Comparison of ENCODE assay signal across 8 mouse cellular contexts in genomic region chr11:103411981-103412949, GRCm38 (mm10). TPM values are rescaled to one million over a fixed set of nuclear protein-coding genes. Genes with fewer than 3 reads are reported as not detected.
A peak's percentile ranks its signal among the peaks of the same experiment; 100 is the strongest.
DNase-seq lines count a peak whose midpoint lies in the region; ATAC-seq and TF ChIP-seq lines count a peak whose summit lies in the region.

TSS of gene Plekhm1 (minus strand) at chr11:103412687.

- peak within 1 kb of the TSS; percentile 90 for H3K9ac ChIP-seq in MEL (ENCODE audit: control insufficient read depth, low read depth, low read length, poor library complexity, severe bottlenecking)
- H3K9ac ChIP-seq in forebrain, postnatal 0 days, result peak within 1 kb of the TSS; percentile 69
- H3K9ac ChIP-seq in lung, embryonic 15.5 days, result peak within 1 kb of the TSS; percentile 85

- peak within 1 kb of the TSS; percentile 82 to 96 for H3K4me3 ChIP-seq in MEL (ENCODE audit: control insufficient read depth in 1 of 2, insufficient read depth in 1 of 2, low read depth in 2 of 2, low read length in 2 of 2)
- H3K4me3 ChIP-seq in cerebellum, adult 2 months (replicated peaks; ENCODE audit: insufficient read depth, low read depth, low read length), result peak within 1 kb of the TSS; percentile 89
- peak within 1 kb of the TSS; percentile 80 for H3K4me3 ChIP-seq in forebrain, postnatal 0 days (ENCODE audit: low read depth, low read length)
- peak within 1 kb of the TSS; percentile 97 for H3K4me3 ChIP-seq in lung, embryonic 15.5 days

- H3K79me2 ChIP-seq in MEL (ENCODE audit: control insufficient read depth, insufficient read depth, low read length, poor library complexity), result peaks cover 21% of the 10 kb centered on the region

- DNase-seq in MEL (ENCODE audit: low read depth, low spot score), result peak; percentile 98
- peak; percentile 96 to 97 for DNase-seq in cerebellum, adult 2 months
- peak; percentile 96 for DNase-seq in forebrain, postnatal 0 days
- DNase-seq in heart, postnatal 4 days, result peak; percentile 96
- peak; percentile 91 to 95 for DNase-seq in layer of hippocampus, adult 8-10 months (ENCODE audit: low spot score in 2 of 2)
- peak; percentile 89 for DNase-seq in ovary, adult 18-20 months (ENCODE audit: low spot score)
- DNase-seq in thymus, postnatal 0 days (ENCODE audit: low spot score), result peak; percentile 97

- no peak for TF ChIP-seq CTCF in MEL (IDR thresholded peaks at IDR 0.05 in 2 of 3, conservative IDR thresholded peaks at IDR 0.05 in 1 of 3; ENCODE audit: control insufficient read depth in 1 of 3, insufficient read depth in 1 of 3, low read depth in 2 of 3, low read length in 3 of 3, poor library complexity in 1 of 3, severe bottlenecking in 1 of 3)
- no peak for TF ChIP-seq CTCF in cerebellum, adult 2 months (IDR thresholded peaks at IDR 0.05; ENCODE audit: borderline replicate concordance, insufficient read depth, low read depth, low read length)
- TF ChIP-seq CTCF in forebrain, postnatal 0 days (IDR thresholded peaks at IDR 0.05; ENCODE audit: low read depth), result peak; percentile 7; the same call in 1 of the 2 replicates

- H3K4me1 ChIP-seq in MEL (ENCODE audit: control insufficient read depth in 1 of 2, insufficient read depth in 2 of 2, low read length in 2 of 2), result peaks cover 2 to 11% of the 10 kb centered on the region in 2 experiments; a peak in 2 of 4 replicates
- peaks cover 4% of the 10 kb centered on the region; the same call in 1 of the 2 replicates for H3K4me1 ChIP-seq in cerebellum, adult 2 months (ENCODE audit: control insufficient read depth, insufficient read depth, low read length)
- H3K4me1 ChIP-seq in forebrain, postnatal 0 days (ENCODE audit: insufficient read depth), result peaks cover 8% of the 10 kb centered on the region; the same call in 1 of the 2 replicates
- H3K4me1 ChIP-seq in lung, embryonic 15.5 days, result peaks cover 17% of the 10 kb centered on the region

- no peak for TF ChIP-seq RAD21 in MEL (IDR thresholded peaks at IDR 0.05; ENCODE audit: low read depth, low read length)

- under 1% methylated on average over 67 of the region's 67 CpGs for WGBS in cerebellum, adult 2 months
- WGBS in forebrain, postnatal 0 days, result 2% methylated on average over 63 of the region's 67 CpGs
- 1% methylated on average over 67 of the region's 67 CpGs for WGBS in lung, embryonic 15.5 days

- ATAC-seq in forebrain, postnatal 0 days, result peak; percentile 100
- peak; percentile 96 for ATAC-seq in lung, embryonic 15.5 days (ENCODE audit: borderline replicate concordance, extremely low read depth, low FRiP score, low TSS enrichment)

- H3K4me2 ChIP-seq in forebrain, postnatal 0 days (ENCODE audit: low read depth), result peak within 1 kb of the TSS; percentile 84
- peak within 1 kb of the TSS; percentile 96 for H3K4me2 ChIP-seq in lung, embryonic 15.5 days

- H3K9me3 ChIP-seq in MEL (replicated peaks; ENCODE audit: insufficient read depth, low read length), result no peaks in the 10 kb centered on the region
- no peaks in the 10 kb centered on the region for H3K9me3 ChIP-seq in forebrain, postnatal 0 days (ENCODE audit: low read length)
- no peaks in the 10 kb centered on the region for H3K9me3 ChIP-seq in lung, embryonic 15.5 days

- TF ChIP-seq EP300 in MEL (IDR thresholded peaks at IDR 0.05; ENCODE audit: low read depth in 1 of 2, low read length in 2 of 2), result peak; percentile 7 to 31; a peak in 1 of 4 replicates

- H3K36me3 ChIP-seq in MEL (ENCODE audit: control insufficient read depth in 1 of 2, insufficient read depth in 2 of 2, low read length in 2 of 2), result peaks cover 0 to 12% of the 10 kb centered on the region in 2 experiments
- no peaks in the 10 kb centered on the region for H3K36me3 ChIP-seq in forebrain, postnatal 0 days (ENCODE audit: insufficient read depth)
- H3K36me3 ChIP-seq in lung, embryonic 15.5 days, result no peaks in the 10 kb centered on the region

- peak within 1 kb of the TSS; percentile 43 for H3K27ac ChIP-seq in MEL (ENCODE audit: control insufficient read depth, low read depth, low read length)
- H3K27ac ChIP-seq in cerebellum, adult 2 months (ENCODE audit: insufficient read depth, low read length), result peak within 1 kb of the TSS; percentile 36
- H3K27ac ChIP-seq in forebrain, postnatal 0 days (ENCODE audit: low read depth, low read length), result peak within 1 kb of the TSS; percentile 66
- peak within 1 kb of the TSS; percentile 86 for H3K27ac ChIP-seq in lung, embryonic 15.5 days

- peaks cover 2 to 15% of the 10 kb centered on the region in 2 experiments; a peak in 1 of 4 replicates for H3K27me3 ChIP-seq in MEL (ENCODE audit: control insufficient read depth in 1 of 2, insufficient read depth in 2 of 2, low read length in 2 of 2)
- no peaks in the 10 kb centered on the region for H3K27me3 ChIP-seq in cerebellum, adult 2 months (ENCODE audit: control insufficient read depth, insufficient read depth, low read length)
- no peaks in the 10 kb centered on the region for H3K27me3 ChIP-seq in forebrain, postnatal 0 days (ENCODE audit: insufficient read depth, low read length)
- no peaks in the 10 kb centered on the region for H3K27me3 ChIP-seq in lung, embryonic 15.5 days

- peak; percentile 80 to 89 for TF ChIP-seq POLR2A in MEL (IDR thresholded peaks at IDR 0.05; ENCODE audit: control insufficient read depth in 1 of 2, insufficient read depth in 1 of 2, low read depth in 1 of 2, low read length in 2 of 2, poor library complexity in 1 of 2)
- TF ChIP-seq POLR2A in cerebellum, adult 2 months (IDR thresholded peaks at IDR 0.05; ENCODE audit: borderline replicate concordance, insufficient read depth, low read length), result peak; percentile 85

TF ChIP-seq in MEL, 35 proteins besides CTCF, POLR2A, EP300 and RAD21 (continues in another document):
- peak; percentile 91 for TF ChIP-seq ZMIZ1 (IDR thresholded peaks at IDR 0.05; ENCODE audit: low read depth, low read length)
- TF ChIP-seq MYB (IDR thresholded peaks at IDR 0.05; ENCODE audit: low read depth, low read length), result no peak
- TF ChIP-seq CHD1 (IDR thresholded peaks at IDR 0.05; ENCODE audit: low read depth, low read length), result no peak
- TF ChIP-seq SMC3 (IDR thresholded peaks at IDR 0.05; ENCODE audit: low read depth, low read length), result no peak
- TF ChIP-seq USF2 (IDR thresholded peaks at IDR 0.05; ENCODE audit: borderline replicate concordance in 1 of 2, insufficient read depth in 1 of 2, low read depth in 1 of 2, low read length in 2 of 2), result no peak
- no peak for TF ChIP-seq JUND (IDR thresholded peaks at IDR 0.05; ENCODE audit: low read depth, low read length)
- peak; percentile 71 for TF ChIP-seq TBP (IDR thresholded peaks at IDR 0.05; ENCODE audit: low read depth, low read length)
- peak; percentile 35; the same call in 1 of the 2 replicates for TF ChIP-seq TCF12 (IDR thresholded peaks at IDR 0.05; ENCODE audit: low read depth, low read length)
- peak; percentile 84 for TF ChIP-seq ELF1 (IDR thresholded peaks at IDR 0.05; ENCODE audit: low read depth, low read length)
- peak; percentile 89 for TF ChIP-seq NELFE (IDR thresholded peaks at IDR 0.05; ENCODE audit: low read depth, low read length)
- TF ChIP-seq SIN3A (IDR thresholded peaks at IDR 0.05; ENCODE audit: low read length), result peak; percentile 75
- TF ChIP-seq MYC (IDR thresholded peaks at IDR 0.05; ENCODE audit: low read depth, low read length), result no peak
- TF ChIP-seq MXI1 (IDR thresholded peaks at IDR 0.05; ENCODE audit: low read depth, low read length), result no peak; the same call in 1 of the 2 replicates
- no peak for TF ChIP-seq MEF2A (IDR thresholded peaks at IDR 0.05; ENCODE audit: extremely low read depth, insufficient replicate concordance, low read depth, low read length, poor library complexity, severe bottlenecking)
- TF ChIP-seq ETS1 (IDR thresholded peaks at IDR 0.05; ENCODE audit: low read depth, low read length), result no peak; the same call in 1 of the 2 replicates
- TF ChIP-seq POLR2AphosphoS5 (IDR thresholded peaks at IDR 0.05; ENCODE audit: borderline replicate concordance, low read depth, low read length), result no peak
- TF ChIP-seq KAT2A (conservative IDR thresholded peaks at IDR 0.05; ENCODE audit: low read depth, low read length), result no peak; the same call in 1 of the 2 replicates
- no peak for TF ChIP-seq GABPA (IDR thresholded peaks at IDR 0.05; ENCODE audit: low read depth, low read length)
- no peak for TF ChIP-seq ZC3H11A (IDR thresholded peaks at IDR 0.05; ENCODE audit: low read depth, low read length)
- TF ChIP-seq MAFK (IDR thresholded peaks at IDR 0.05; ENCODE audit: borderline replicate concordance, low read depth, low read length), result no peak
- TF ChIP-seq MAX (IDR thresholded peaks at IDR 0.05; ENCODE audit: low read length), result no peak
- no peak for TF ChIP-seq CHD2 (IDR thresholded peaks at IDR 0.05; ENCODE audit: low read length)
- TF ChIP-seq ZKSCAN1 (IDR thresholded peaks at IDR 0.05; ENCODE audit: low read depth, low read length), result no peak; the same call in 1 of the 2 replicates
- TF ChIP-seq UBTF (IDR thresholded peaks at IDR 0.05; ENCODE audit: borderline replicate concordance, insufficient read depth, low read depth, low read length), result no peak
- TF ChIP-seq ZNF384 (IDR thresholded peaks at IDR 0.05; ENCODE audit: low read depth, low read length), result no peak
- TF ChIP-seq GATA1 (IDR thresholded peaks at IDR 0.05; ENCODE audit: low read depth, low read length), result peak; percentile 77
- TF ChIP-seq NRF1 (IDR thresholded peaks at IDR 0.05; ENCODE audit: insufficient read depth, low read depth, low read length, poor library complexity, severe bottlenecking), result peak; percentile 7; the same call in 1 of the 2 replicates
- no peak for TF ChIP-seq RCOR1 (IDR thresholded peaks at IDR 0.05; ENCODE audit: low read depth, low read length)
- no peak for TF ChIP-seq TAL1 (IDR thresholded peaks at IDR 0.05; ENCODE audit: low read length)
- TF ChIP-seq POLR2AphosphoS2 (IDR thresholded peaks at IDR 0.05; ENCODE audit: low read length), result peak; percentile 57
- no peak for TF ChIP-seq USF1 (IDR thresholded peaks at IDR 0.05; ENCODE audit: low read depth, low read length)

RNA-seq across cellular contexts. Expression of gene Plekhm1, which starts in this region (rescaled TPM):
- 3.4 and 4.0 TPM in 2 replicates for total RNA-seq in MEL (2012; rRNA removed)
- 10 to 100 TPM in 1 of 2 experiments, not detected in 1; 10.0 TPM for polyA plus RNA-seq in MEL (2012; ENCODE audit: insufficient read depth in 1 of 2, insufficient read length in 2 of 2, low read depth in 1 of 2, low replicate concordance in 2 of 2, missing spikeins in 1 of 2)
- polyA plus RNA-seq in cerebellum, adult 2 months (2012; rRNA removed), result 18.5 and 19.1 TPM in 2 replicates
- 4.2 and 7.1 TPM in 2 replicates for total RNA-seq in forebrain, postnatal 0 days (2014; rRNA removed)
- polyA plus RNA-seq in forebrain, postnatal 0 days (2015; fragmentation: Nextera tagmentation; extraction: Ambion mirVana), result 5.3 and 5.7 TPM in 2 replicates
- 1 to 10 TPM; 8.6 to 9.5 TPM for total RNA-seq in heart, postnatal 4 days (2021)
- total RNA-seq in layer of hippocampus, adult 8-10 months (2022), result 10 to 100 TPM; 17.9 to 23.4 (median 20.4) TPM
- polyA plus RNA-seq in lung, embryonic 15.5 days (2015; fragmentation: Nextera tagmentation; extraction: Ambion mirVana), result 8.3 TPM in 2 replicates
- 7.5 and 7.9 TPM in 2 replicates for polyA plus RNA-seq in thymus, postnatal 0 days (2015; fragmentation: Nextera tagmentation; extraction: Ambion mirVana)

Comparison
In these comparisons a context has a peak if more than half of its experiments do, and no peak if none do; other contexts are left out.
1. Peak in every context shown above with its lines: DNase-seq, ATAC-seq, H3K4me3 ChIP-seq and H3K27ac ChIP-seq.
2. H3K27ac ChIP-seq: peak in every context shown above with its lines; median percentile 86 in lung, embryonic 15.5 days; 66 in forebrain, postnatal 0 days; 43 in MEL; 36 in cerebellum, adult 2 months.